8 mouse cellular contexts compared by ENCODE assay signal in genomic region chr12:10223832-10224231, GRCm38 (mm10).
A peak's percentile ranks its signal among the peaks of the same experiment; 100 is the strongest.
DNase-seq lines count a peak whose midpoint lies in the region; ATAC-seq and TF ChIP-seq lines count a peak whose summit lies in the region.

No protein-coding gene starts in this region.

- WGBS in forebrain, embryonic 15.5 days: 37% methylated on average over 4 of the region's 4 CpGs
- 36% methylated on average over 4 of the region's 4 CpGs for WGBS in forebrain, embryonic 12.5 days
- WGBS in hindbrain, postnatal 0 days: 40% methylated on average over 4 of the region's 4 CpGs
- WGBS in limb, embryonic 14.5 days: 30% methylated on average over 4 of the region's 4 CpGs

- H3K9ac ChIP-seq in forebrain, embryonic 15.5 days (replicated peaks): no peak overlapping the region
- H3K9ac ChIP-seq in forebrain, embryonic 12.5 days: no peak overlapping the region
- H3K9ac ChIP-seq in hindbrain, postnatal 0 days (replicated peaks; ENCODE audit: low read length): no peak overlapping the region
- no peak overlapping the region for H3K9ac ChIP-seq in limb, embryonic 14.5 days (ENCODE audit: low read depth, low read length, severe bottlenecking)

- TF ChIP-seq POLR2A in limb, embryonic 14.5 days (IDR thresholded peaks at IDR 0.05; ENCODE audit: borderline replicate concordance, extremely low read depth, insufficient read depth, insufficient read length): no peak

- H3K4me1 ChIP-seq in forebrain, embryonic 15.5 days: no peaks in the 10 kb centered on the region
- no peaks in the 10 kb centered on the region for H3K4me1 ChIP-seq in forebrain, embryonic 12.5 days
- no peaks in the 10 kb centered on the region for H3K4me1 ChIP-seq in hindbrain, postnatal 0 days (ENCODE audit: insufficient read depth, low read length)
- H3K4me1 ChIP-seq in limb, embryonic 14.5 days (ENCODE audit: control insufficient read depth, insufficient read depth, low read length): 0 out of 2 replicates have a peak, but pooled peaks cover 3% of the 10 kb centered on the region

- no peaks in the 10 kb centered on the region for H3K36me3 ChIP-seq in forebrain, embryonic 15.5 days
- no peaks in the 10 kb centered on the region for H3K36me3 ChIP-seq in forebrain, embryonic 12.5 days (replicated peaks)
- H3K36me3 ChIP-seq in hindbrain, postnatal 0 days (ENCODE audit: insufficient read depth, low read length): no peaks in the 10 kb centered on the region
- no peaks in the 10 kb centered on the region for H3K36me3 ChIP-seq in limb, embryonic 14.5 days (ENCODE audit: control insufficient read depth, insufficient read depth, low read length)

- H3K4me2 ChIP-seq in forebrain, embryonic 15.5 days (replicated peaks): no peak overlapping the region
- no peak overlapping the region for H3K4me2 ChIP-seq in forebrain, embryonic 12.5 days
- H3K4me2 ChIP-seq in hindbrain, postnatal 0 days (ENCODE audit: low read depth, low read length): no peak overlapping the region
- H3K4me2 ChIP-seq in limb, embryonic 14.5 days (replicated peaks; ENCODE audit: low read depth, low read length, severe bottlenecking): no peak overlapping the region

- no peaks in the 10 kb centered on the region for H3K9me3 ChIP-seq in forebrain, embryonic 15.5 days
- no peaks in the 10 kb centered on the region for H3K9me3 ChIP-seq in forebrain, embryonic 12.5 days
- no peaks in the 10 kb centered on the region for H3K9me3 ChIP-seq in hindbrain, postnatal 0 days (ENCODE audit: low read length)
- H3K9me3 ChIP-seq in limb, embryonic 14.5 days (ENCODE audit: control insufficient read depth, low read length): no peaks in the 10 kb centered on the region

- no peak overlapping the region for H3K4me3 ChIP-seq in forebrain, embryonic 15.5 days
- no peak overlapping the region for H3K4me3 ChIP-seq in forebrain, embryonic 12.5 days (replicated peaks)
- no peak overlapping the region for H3K4me3 ChIP-seq in hindbrain, postnatal 0 days (ENCODE audit: low read length)
- no peak overlapping the region for H3K4me3 ChIP-seq in limb, embryonic 14.5 days (replicated peaks; ENCODE audit: low read length)

- peak; percentile 61; the same call in 1 of the 2 replicates for ATAC-seq in forebrain, embryonic 15.5 days (replicated peaks)
- ATAC-seq in forebrain, embryonic 12.5 days (ENCODE audit: low FRiP score): no peak
- peak; percentile 81 for ATAC-seq in hindbrain, postnatal 0 days
- peak; percentile 72; the same call in 1 of the 2 replicates for ATAC-seq in limb, embryonic 14.5 days (ENCODE audit: low FRiP score, low read depth)

- H3K27me3 ChIP-seq in forebrain, embryonic 15.5 days: no peaks in the 10 kb centered on the region
- H3K27me3 ChIP-seq in forebrain, embryonic 12.5 days: no peaks in the 10 kb centered on the region
- no peaks in the 10 kb centered on the region for H3K27me3 ChIP-seq in hindbrain, postnatal 0 days (ENCODE audit: insufficient read depth, low read length)
- no peaks in the 10 kb centered on the region for H3K27me3 ChIP-seq in limb, embryonic 14.5 days (ENCODE audit: control insufficient read depth, insufficient read depth, low read length)

- DNase-seq in right cerebral cortex, postnatal 10 days (ENCODE audit: low spot score in 2 of 2): peak; percentile 32 to 39
- DNase-seq in right cerebral cortex, postnatal 25 days: no peak
- DNase-seq in hindbrain, postnatal 0 days (ENCODE audit: low spot score): peak; percentile 64
- DNase-seq in limb, embryonic 14.5 days (ENCODE audit: low spot score): peak; percentile 72
- no peak for DNase-seq in spleen, postnatal 4 days (ENCODE audit: low spot score in 2 of 2)
- no peak for DNase-seq in spleen, adult 18-20 months

- peak; percentile 69 for TF ChIP-seq CTCF in hindbrain, postnatal 0 days (IDR thresholded peaks at IDR 0.05; ENCODE audit: low read depth)

- no peak overlapping the region for H3K27ac ChIP-seq in forebrain, embryonic 15.5 days (replicated peaks)
- H3K27ac ChIP-seq in forebrain, embryonic 12.5 days: no peak overlapping the region
- no peak overlapping the region for H3K27ac ChIP-seq in hindbrain, postnatal 0 days
- no peak overlapping the region for H3K27ac ChIP-seq in limb, embryonic 14.5 days (replicated peaks; ENCODE audit: low read depth, low read length)

Comparison
In these comparisons a context has a peak if more than half of its experiments do, and no peak if none do; other contexts are left out.
1. DNase-seq: peak in right cerebral cortex, postnatal 10 days (2 of 2), hindbrain, postnatal 0 days (single experiment) and limb, embryonic 14.5 days (single experiment); none in right cerebral cortex, postnatal 25 days (single experiment), spleen, postnatal 4 days (0 of 2) and spleen, adult 18-20 months (0 of 2).